Mouse (Mus musculus): ENCODE measurements around the gene Art3.

Gene Art3

DNA sequence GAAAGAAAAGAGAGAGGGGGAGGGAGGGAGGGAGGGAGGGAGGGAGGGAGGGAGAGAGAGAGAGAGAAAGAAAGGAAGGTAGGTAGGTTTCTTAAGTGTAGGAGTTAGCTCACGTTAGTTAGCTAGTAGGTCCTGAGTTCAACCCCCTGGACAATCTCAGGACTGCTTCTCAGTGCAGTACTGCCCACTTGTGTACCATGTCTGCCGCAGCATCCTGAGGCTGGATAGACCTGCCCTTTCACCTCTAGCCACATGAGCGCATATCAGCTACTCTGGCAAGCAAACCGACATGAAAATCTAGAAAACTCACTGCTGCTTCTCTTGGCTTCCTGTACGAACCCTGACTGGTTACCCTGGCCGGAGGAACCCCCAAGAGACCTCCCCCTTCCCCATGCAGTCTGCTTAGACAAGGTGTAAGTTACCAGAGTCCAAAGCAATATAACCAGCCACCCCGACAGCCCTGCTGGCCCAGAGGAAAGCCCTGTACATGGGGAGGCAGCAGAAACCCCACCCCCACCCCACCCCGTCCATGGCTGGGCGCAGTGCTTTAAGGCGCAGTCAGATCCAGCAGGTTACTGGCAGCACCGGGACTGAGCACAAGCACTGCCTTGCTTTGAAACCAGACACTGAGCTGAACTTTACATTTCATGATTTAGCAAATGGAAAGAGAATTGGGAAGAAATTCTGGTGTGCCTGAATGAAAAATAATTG lies 81.8 kb downstream of the Art3 start:
- no peak for DNase-seq (ENCODE audit: low spot score in 2 of 2)

DNA sequence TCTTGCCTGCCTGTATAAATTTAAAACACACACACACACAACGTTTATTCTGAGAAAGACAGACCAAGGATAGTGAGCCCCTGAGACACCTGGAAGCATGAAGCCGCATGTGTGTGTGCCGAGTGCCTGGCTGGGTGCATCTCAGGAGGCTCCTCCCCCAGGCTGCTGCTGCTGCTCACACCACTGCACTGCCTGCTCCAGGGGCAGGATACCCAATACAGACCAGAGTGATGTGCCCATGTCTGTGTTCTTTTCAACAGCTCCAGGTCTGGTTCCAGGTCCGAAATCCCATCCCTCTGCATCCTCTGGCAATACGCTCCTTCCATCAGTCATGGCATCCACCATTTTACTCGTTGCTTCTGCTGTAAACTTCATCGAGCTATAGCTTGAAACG lies 82.4 kb downstream of the Art3 start:
- no peak for DNase-seq (ENCODE audit: low spot score in 2 of 2)

DNA sequence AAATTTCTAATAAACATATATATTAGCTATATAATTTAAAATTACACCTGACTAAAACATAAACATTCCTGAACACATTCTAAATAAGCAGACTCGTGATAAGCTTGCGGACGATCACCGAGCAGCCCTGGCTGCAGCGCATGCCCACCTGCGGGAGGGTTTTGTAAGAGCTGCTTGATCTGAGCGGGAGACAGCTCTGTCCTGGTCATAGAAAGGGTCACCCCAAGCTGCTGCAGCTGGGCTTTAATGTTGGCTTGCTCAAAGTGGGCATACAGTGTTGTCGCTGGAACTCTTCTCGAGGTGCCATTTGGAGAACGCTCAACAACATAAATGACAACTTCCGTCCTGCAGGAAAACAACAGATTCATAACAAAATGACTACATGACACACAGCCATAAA lies 92.5 kb downstream of the Art3 start:
- no peak for DNase-seq (ENCODE audit: low spot score in 2 of 2)

DNA sequence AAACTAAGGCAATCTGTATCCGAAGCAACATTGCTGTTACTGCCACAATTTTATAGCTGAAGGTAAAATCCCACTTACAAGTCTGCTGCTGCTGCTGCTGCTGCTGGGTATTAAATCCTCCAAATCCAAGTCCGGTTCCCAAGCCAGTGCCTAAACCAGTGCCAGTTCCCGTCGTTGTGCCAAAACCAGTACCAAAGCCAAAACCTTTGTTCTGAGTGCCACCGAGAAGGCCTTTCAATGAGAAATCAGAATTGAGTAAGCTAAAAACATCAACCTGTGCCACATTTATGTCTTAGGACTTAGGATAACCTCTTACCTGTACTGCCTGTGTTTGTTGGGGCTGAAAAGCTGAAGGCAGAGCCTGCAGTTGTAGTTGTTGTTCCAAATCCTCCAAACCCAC lies 99.1 kb downstream of the Art3 start:
- no peak for DNase-seq (ENCODE audit: low spot score in 2 of 2)

DNA sequence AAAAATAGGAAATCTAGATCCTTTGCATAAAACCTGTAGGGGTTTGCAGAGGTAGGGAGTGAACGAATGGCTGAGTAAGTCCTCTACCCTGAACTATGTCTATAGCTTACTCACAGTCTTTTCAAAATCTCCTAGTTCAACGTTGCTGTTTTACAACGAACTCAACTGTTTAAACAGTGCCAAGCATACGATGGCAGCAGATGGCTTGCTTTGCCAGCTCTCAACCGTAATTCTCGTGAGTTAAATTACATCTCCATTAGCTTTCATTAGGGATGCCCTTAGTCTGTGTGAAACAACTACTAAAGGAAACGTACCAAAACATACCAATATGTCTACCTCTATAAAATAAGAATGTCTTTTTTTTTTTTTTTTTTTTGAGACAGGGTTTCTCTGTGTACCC lies 100.0 kb downstream of the Art3 start:
- DNase-seq (ENCODE audit: low spot score in 2 of 2) = no peak

DNA sequence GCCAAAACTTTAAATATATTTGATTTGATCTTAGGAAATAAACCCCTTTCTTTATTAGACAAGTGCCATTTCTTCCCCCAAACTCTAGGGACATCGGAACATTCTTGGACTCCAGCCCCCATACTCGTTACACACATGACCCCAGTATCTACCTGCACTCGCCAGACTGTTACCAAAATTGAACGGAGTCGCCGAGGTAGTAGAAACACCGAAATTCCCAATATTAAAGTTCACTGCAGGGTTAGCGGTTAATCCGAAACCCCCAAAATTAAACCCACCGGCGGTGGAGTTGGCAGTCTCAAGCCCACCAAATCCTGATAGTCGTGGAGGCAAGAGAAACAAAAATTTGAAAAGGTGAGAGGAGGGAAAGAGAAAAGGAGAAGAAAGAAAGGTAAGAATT lies 102.4 kb downstream of the Art3 start:
- DNase-seq (ENCODE audit: low spot score in 2 of 2) = peak in 1 of 2 experiments; percentile 14

DNA sequence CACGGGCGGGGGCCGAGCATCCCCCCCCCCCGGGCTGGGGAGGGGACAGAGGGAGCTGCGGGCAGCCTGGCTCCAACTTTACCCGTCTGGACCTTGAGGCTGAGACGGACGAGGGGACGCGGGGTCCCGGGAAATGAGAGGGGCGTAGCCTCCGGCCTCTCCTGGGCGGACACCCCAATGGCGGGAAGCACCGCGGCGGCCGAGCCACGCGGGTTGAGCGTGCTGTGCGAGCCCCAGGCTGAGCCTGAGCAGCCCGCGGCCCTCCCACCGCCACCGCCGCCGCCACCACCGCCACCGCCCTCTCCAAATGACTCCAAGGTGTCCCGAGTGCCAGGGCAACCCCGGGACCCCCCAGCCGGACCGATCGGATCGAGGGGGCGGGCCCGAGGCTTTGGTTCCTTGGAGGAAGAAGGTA lies 103.0 kb downstream of the Art3 start:
- no peak for DNase-seq (ENCODE audit: low spot score in 2 of 2)

DNA sequence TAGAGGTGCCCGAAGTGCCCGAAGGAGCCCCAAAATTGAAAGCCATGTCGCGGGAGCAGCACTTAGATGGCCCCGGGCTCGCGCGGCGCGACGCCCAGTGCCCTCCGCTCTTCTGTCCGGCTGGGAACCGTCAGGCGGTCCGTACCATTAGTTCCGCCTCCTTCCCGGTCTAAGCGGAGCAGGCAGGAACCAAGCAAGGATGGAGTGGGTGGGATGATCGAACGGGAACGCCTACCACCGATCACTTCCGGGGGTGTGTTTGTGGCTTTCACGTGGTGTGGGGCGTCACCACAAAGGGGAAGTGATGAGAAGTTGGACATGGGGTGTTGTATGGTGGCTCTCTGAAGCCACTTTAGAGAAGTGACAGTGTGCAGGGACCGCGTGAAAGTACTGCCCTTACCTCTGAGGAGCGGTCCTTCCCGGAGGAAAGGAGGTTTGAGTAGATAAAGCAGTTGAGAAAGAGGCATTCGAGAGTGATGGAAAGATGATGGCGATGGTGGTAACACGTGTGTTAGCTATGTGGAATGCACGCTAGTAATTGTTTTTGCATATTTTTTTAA lies 103.5 kb downstream of the Art3 start, which contains the start of gene Nup54:
Nup54 (minus strand) TSS at position 195 of the 560 bp plus-strand sequence.
- peak; percentile 89 to 93 for DNase-seq (ENCODE audit: low spot score in 2 of 2)

DNA sequence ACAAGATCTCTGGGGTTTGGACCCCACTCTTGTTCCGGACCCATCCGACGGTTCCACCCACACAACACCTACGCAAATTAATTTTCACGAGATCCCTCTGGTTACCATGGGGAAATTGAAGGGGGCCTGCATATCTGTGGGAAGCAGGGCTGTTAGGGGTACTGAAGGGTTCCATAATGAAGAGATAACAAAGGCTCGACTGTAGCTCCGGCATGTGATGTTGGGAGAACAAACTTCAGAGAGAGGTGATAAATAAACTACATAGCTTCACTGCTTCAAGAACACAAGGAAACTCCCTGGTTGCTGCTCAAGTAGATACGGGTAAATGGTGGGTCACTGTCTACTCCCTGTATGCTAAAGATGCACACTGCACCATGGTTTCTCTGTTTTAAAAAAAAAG lies 106.9 kb downstream of the Art3 start:
- no peak for DNase-seq (ENCODE audit: low spot score in 2 of 2)

DNA sequence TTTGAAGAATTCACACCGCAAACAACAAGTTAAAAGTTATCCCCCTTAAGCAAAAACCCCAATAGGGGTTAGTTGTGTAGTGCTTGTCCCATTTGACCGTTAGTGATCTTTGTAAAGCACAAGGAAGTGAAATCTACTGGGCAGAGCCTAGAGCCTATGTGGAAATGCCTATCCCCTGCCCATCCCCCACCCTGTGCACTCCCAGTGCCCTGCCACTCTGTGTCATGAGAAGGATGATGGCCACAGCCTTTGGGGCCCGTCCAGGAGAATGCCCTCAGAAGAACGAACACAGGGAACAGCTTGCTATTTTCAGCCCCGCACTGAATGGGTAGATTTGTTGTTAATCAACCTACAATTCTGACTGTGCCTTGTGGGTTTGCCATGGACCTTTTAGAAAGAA lies 109.9 kb downstream of the Art3 start:
- peak in 1 of 2 experiments; percentile 50 for DNase-seq (ENCODE audit: low spot score in 2 of 2)

DNA sequence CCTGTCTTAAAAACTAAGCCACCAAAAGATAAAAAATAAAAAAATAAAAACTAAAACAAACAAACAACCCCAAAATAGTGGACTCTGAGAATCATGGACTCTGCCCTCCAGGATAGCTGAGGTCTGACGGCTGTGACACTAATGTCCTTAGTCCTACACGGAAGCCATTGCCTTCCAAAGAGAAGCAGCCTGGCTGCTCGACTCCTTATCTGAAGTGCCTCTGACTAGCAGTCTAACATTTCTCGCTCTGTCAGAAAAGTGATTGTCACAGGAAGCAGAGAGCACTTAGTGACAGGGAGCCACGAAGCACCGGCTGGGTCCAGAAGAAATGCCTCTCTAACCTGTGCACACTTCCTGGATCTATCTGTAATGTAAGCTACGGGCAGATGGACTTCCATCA lies 111.3 kb downstream of the Art3 start:
- no peak for DNase-seq (ENCODE audit: low spot score in 2 of 2)

DNA sequence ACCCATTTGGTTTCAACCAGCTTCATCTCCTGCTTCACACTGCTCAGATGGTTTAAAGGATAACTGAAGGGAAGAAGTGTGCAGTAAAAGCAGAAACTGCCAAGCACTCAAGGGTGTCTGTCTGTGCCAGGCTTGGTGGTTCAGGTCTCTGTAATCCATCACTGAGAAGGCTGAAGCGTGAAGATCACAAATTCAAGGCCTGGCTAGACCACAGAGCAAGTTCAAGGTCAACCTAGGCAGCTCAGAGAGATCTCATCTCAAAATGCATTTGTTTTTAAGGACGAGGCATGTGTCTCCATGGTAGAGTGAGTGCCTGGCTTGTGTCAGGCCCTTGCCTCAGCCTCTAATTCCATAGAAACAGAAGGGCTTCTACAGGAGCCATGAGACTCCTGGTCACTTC lies 113.4 kb downstream of the Art3 start:
- DNase-seq (ENCODE audit: low spot score in 2 of 2) = no peak

DNA sequence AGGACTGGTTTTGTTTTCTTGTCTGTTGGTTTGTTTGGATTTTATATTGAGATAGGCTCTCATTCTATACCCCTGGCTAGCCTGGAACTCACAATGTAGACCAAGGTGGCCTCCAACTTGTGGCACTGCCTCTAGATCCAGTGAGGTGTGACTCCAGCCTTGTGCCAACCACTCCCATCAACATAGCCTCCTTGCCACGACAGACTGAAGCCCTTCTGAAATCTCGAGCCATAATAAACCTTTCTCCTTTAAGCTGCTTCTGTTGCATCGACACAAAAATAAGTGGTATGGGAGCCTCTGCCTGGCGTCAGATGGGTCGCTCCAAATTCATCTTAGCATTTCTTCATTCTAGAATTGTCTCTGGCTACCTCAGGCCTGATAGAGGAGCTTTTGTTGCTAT lies 115.1 kb downstream of the Art3 start:
- no peak for DNase-seq (ENCODE audit: low spot score in 2 of 2)

DNA sequence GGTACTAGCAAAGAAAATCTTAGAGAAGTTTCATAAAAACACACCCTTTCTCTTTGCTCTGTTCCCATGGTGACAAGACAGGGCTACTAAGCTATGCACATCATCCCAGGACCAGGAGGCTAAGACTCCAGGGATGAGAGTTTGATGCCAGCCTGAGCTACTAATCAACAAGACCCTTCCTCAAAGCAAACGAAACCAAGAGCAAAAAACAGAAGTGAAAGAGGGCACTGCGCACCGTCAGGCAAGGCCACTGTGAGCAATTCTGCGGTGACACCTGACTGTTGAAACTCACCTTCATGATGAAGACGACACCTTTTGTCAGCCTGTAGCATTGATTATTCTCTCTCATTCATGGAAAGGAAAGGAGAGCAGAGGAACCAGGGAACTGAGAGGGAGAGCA lies 121.2 kb downstream of the Art3 start:
- DNase-seq (ENCODE audit: low spot score in 2 of 2) = no peak

DNA sequence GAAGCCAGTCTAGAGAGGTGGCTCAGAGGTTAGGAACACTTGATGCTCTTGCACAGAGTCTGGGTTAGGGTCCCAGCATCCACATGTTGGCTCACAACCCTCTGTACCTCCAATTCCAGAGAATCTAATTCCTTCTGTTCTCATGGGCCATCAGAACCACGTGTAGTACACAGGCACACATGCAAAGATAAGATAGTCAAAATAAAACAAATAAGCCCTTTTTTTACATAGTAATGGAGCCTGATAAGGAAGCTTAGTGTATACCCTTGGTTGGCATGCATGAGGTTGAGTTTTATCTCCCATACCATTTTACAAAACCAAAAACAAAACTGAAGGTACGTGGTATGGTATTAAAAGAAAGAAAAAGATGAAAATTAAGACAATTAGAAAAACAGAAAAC lies 125.8 kb downstream of the Art3 start:
- no peak for DNase-seq (ENCODE audit: low spot score in 2 of 2)

DNA sequence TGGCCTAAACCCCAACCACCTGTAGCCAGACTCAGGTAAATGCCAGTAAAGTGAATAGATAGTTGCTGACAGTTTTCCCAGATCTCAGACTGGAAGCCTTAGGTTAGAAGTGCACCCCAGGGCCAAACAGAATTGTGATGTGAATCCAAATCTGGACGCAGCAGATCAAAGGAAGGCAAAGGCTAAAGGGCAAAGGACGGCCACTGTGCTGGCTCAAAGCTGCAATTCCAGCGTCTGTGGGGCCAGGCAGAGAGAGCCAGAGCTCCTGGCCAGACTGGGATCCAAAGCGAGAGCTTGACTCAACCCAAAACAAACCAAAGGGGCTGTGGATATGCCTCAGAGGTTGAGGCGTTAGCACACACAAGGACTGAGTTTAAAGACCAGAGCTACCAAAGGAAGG lies 127.1 kb downstream of the Art3 start:
- no peak for DNase-seq (ENCODE audit: low spot score in 2 of 2)

DNA sequence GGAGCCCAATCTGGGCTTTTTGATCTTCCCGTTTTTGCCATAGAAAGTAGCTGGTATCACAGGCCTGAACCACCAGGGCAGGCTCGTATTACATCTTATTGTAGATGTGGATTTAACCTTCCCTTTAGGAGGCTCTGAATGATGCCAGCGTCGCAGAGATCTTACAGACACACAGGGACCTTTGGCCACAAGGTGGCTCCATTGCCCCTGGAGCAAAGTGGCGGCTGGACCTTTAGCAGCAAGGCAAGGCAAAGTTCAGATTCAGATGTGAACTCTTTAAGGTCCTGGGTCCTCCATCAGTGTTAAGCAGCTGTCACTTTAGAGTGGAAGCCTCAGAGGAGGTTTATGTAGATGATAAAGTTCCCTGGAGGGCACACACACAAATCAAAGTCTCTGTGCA lies 129.7 kb downstream of the Art3 start:
- peak; percentile 29 to 73 for DNase-seq (ENCODE audit: low spot score in 2 of 2)

All from spleen, postnatal 10 days (tissue).